Mouse (Mus musculus) limb, embryonic 13.5 days (tissue): ENCODE data around the gene Ppp1r12a. TPM values are rescaled to one million over a fixed set of nuclear protein-coding genes. Genes with fewer than 3 reads are reported as not detected.

Source experiments
- ATAC-seq: fragments of 200-750 bp; cut with Nextera tagmentation; 2 replicates; pipeline ENCODE4 v1.8.0; 2017; ENCODE audit warnings: low read depth, moderate number of reproducible peaks, moderate TSS enrichment; ENCODE audit not compliant: low FRiP score
- H3K27ac ChIP-seq: fragments of 300-500 bp; sonication (generic); 2 replicates; pipeline ENCODE4 v1.5.1; 2015; ENCODE audit warnings: inconsistent platforms, mild to moderate bottlenecking, moderate library complexity
- H3K27me3 ChIP-seq: fragments of 300-500 bp; sonication (generic); 2 replicates; pipeline ENCODE4 v1.6.1; 2015; ENCODE audit warnings: mild to moderate bottlenecking, inconsistent platforms
- H3K36me3 ChIP-seq: fragments of 300-500 bp; sonication (generic); 2 replicates; pipeline ENCODE4 v1.6.1; 2015; ENCODE audit warnings: inconsistent platforms, mild to moderate bottlenecking, moderate library complexity
- H3K4me1 ChIP-seq: fragments of 300-500 bp; sonication (generic); 2 replicates; pipeline ENCODE4 v1.6.1; 2015; ENCODE audit warnings: inconsistent platforms
- H3K4me2 ChIP-seq: fragments of 300-500 bp; sonication (generic); replicated peaks from 2 replicates; pipeline ENCODE4 v1.6.1; 2015; ENCODE audit warnings: inconsistent platforms, mild to moderate bottlenecking, moderate library complexity
- H3K4me3 ChIP-seq: fragments of 300-500 bp; sonication (generic); 2 replicates; pipeline ENCODE4 v1.5.1; 2015; ENCODE audit warnings: moderate library complexity, mild to moderate bottlenecking, inconsistent platforms
- H3K9ac ChIP-seq: fragments of 300-500 bp; sonication (generic); 2 replicates; pipeline ENCODE4 v1.6.1; 2015; ENCODE audit warnings: mild to moderate bottlenecking, inconsistent platforms
- H3K9me3 ChIP-seq: fragments of 300-500 bp; sonication (generic); 2 replicates; pipeline ENCODE4 v1.6.1; 2016; ENCODE audit warnings: inconsistent platforms
- WGBS: fragments of 180-500 bp; shearing (Covaris S2); methylation state at CpG from one replicate; pipeline ENCODE4 v1.1.7; 2015; 5-methylcytosine and 5-hydroxymethylcytosine counted together
- polyA plus RNA-seq: library from polyadenylated mRNA; unstranded; fragments of >200 nt; fragmentation: Nextera tagmentation; extraction: Ambion mirVana; gene quantifications from 2 replicates; pipeline ENCODE4 v1.2.1, GENCODE M21; 2015

Ppp1r12a gene
- polyA plus RNA-seq, 1 experiment from 2014 or later = 86.8 TPM

- H3K9me3 ChIP-seq = no peaks in the 10 kb centered on the region
- no peaks in the 10 kb centered on the region for H3K36me3 ChIP-seq
- H3K9ac ChIP-seq = no peak overlapping the region
- no peaks in the 10 kb centered on the region for H3K4me1 ChIP-seq
- WGBS = 86% methylated on average over 16 of the region's 17 CpGs
- H3K4me2 ChIP-seq = no peak overlapping the region
- no peak overlapping the region for H3K4me3 ChIP-seq
- no peak for ATAC-seq
- H3K27me3 ChIP-seq = no peaks in the 10 kb centered on the region
- no peak overlapping the region for H3K27ac ChIP-seq
Measured at GRCm38 (mm10) chr10:108298841-108299545, 137.0 kb downstream of the Ppp1r12a start.

GRCm38 (mm10) chr10:108299828-108300227 is 137.8 kb downstream of the Ppp1r12a start:
- no peak for ATAC-seq
- Histone ChIP-seq H3K4me1 (no peaks in the 10 kb centered on the region), H3K4me3 (no peak overlapping the region), H3K4me2 (no peak overlapping the region), H3K9me3 (no peaks in the 10 kb centered on the region), H3K36me3 (no peaks in the 10 kb centered on the region), H3K27ac (no peak overlapping the region), H3K27me3 (no peaks in the 10 kb centered on the region), H3K9ac (no peak overlapping the region)
- 47% methylated on average over 11 of the region's 11 CpGs for WGBS

- no peaks in the 10 kb centered on the region for H3K4me1 ChIP-seq
- H3K27ac ChIP-seq = no peak overlapping the region
- H3K4me3 ChIP-seq = no peak overlapping the region
- H3K36me3 ChIP-seq = no peaks in the 10 kb centered on the region
- peak overlapping the region; percentile 45 for H3K4me2 ChIP-seq
- no peaks in the 10 kb centered on the region for H3K27me3 ChIP-seq
- no peaks in the 10 kb centered on the region for H3K9me3 ChIP-seq
- no peak overlapping the region for H3K9ac ChIP-seq
- 12% methylated on average over 19 of the region's 19 CpGs for WGBS
- peak; percentile 74 for ATAC-seq
Measured at GRCm38 (mm10) chr10:108300843-108301242, 138.8 kb downstream of the Ppp1r12a start.

GRCm38 (mm10) chr10:108307772-108308171 is 145.8 kb downstream of the Ppp1r12a start:
- Histone ChIP-seq H3K4me1 (no peaks in the 10 kb centered on the region), H3K36me3 (no peaks in the 10 kb centered on the region), H3K4me2 (no peak overlapping the region), H3K27me3 (no peaks in the 10 kb centered on the region), H3K27ac (no peak overlapping the region), H3K9ac (no peak overlapping the region), H3K9me3 (no peaks in the 10 kb centered on the region), H3K4me3 (no peak overlapping the region)
- 67% methylated on average over 11 of the region's 11 CpGs for WGBS
- no peak for ATAC-seq

- ATAC-seq = no peak
- Histone ChIP-seq H3K4me3 (no peak overlapping the region), H3K4me1 (peaks cover 2% of the 10 kb centered on the region; the same call in 1 of the 2 replicates), H3K4me2 (no peak overlapping the region), H3K27me3 (no peaks in the 10 kb centered on the region), H3K9ac (no peak overlapping the region), H3K9me3 (no peaks in the 10 kb centered on the region), H3K36me3 (no peaks in the 10 kb centered on the region), H3K27ac (no peak overlapping the region)
- 85% methylated on average over 5 of the region's 5 CpGs for WGBS
Measured at GRCm38 (mm10) chr10:108310195-108310594, 148.2 kb downstream of the Ppp1r12a start.

- Histone ChIP-seq H3K9me3 (no peaks in the 10 kb centered on the region), H3K9ac (no peak overlapping the region), H3K27me3 (no peaks in the 10 kb centered on the region), H3K4me1 (peaks cover 2% of the 10 kb centered on the region; the same call in 1 of the 2 replicates), H3K4me3 (no peak overlapping the region), H3K27ac (no peak overlapping the region), H3K4me2 (no peak overlapping the region), H3K36me3 (no peaks in the 10 kb centered on the region)
- ATAC-seq = no peak
- WGBS = 87% methylated on average over 3 of the region's 3 CpGs
Measured at GRCm38 (mm10) chr10:108311396-108311795, 149.4 kb downstream of the Ppp1r12a start.

- Histone ChIP-seq H3K9me3 (no peaks in the 10 kb centered on the region), H3K4me3 (no peak overlapping the region), H3K4me1 (peaks cover 2% of the 10 kb centered on the region; the same call in 1 of the 2 replicates), H3K4me2 (no peak overlapping the region), H3K36me3 (no peaks in the 10 kb centered on the region), H3K9ac (no peak overlapping the region), H3K27ac (no peak overlapping the region), H3K27me3 (no peaks in the 10 kb centered on the region)
- WGBS = 29% methylated on average over 6 of the region's 6 CpGs
- ATAC-seq = no peak
Measured at GRCm38 (mm10) chr10:108313845-108314244, 151.9 kb downstream of the Ppp1r12a start.

- peaks cover 2% of the 10 kb centered on the region; the same call in 1 of the 2 replicates for H3K4me1 ChIP-seq
- no peak overlapping the region for H3K9ac ChIP-seq
- no peaks in the 10 kb centered on the region for H3K27me3 ChIP-seq
- WGBS = 79% methylated on average over 8 of the region's 8 CpGs
- no peak overlapping the region for H3K4me2 ChIP-seq
- no peak for ATAC-seq
- no peak overlapping the region for H3K4me3 ChIP-seq
- H3K27ac ChIP-seq = no peak overlapping the region
- H3K36me3 ChIP-seq = no peaks in the 10 kb centered on the region
- H3K9me3 ChIP-seq = no peaks in the 10 kb centered on the region
Measured at GRCm38 (mm10) chr10:108314396-108314795, 152.4 kb downstream of the Ppp1r12a start.

GRCm38 (mm10) chr10:108315236-108315635 is 153.2 kb downstream of the Ppp1r12a start:
- ATAC-seq = no peak
- Histone ChIP-seq H3K36me3 (no peaks in the 10 kb centered on the region), H3K4me1 (peaks cover 2% of the 10 kb centered on the region; the same call in 1 of the 2 replicates), H3K9me3 (no peaks in the 10 kb centered on the region), H3K27me3 (no peaks in the 10 kb centered on the region), H3K27ac (no peak overlapping the region), H3K9ac (no peak overlapping the region), H3K4me2 (no peak overlapping the region), H3K4me3 (no peak overlapping the region)
- WGBS = 93% methylated on average over 7 of the region's 7 CpGs

GRCm38 (mm10) chr10:108328356-108328755 is 166.4 kb downstream of the Ppp1r12a start:
- H3K36me3 ChIP-seq = no peaks in the 10 kb centered on the region
- no peak for ATAC-seq

GRCm38 (mm10) chr10:108328983-108329382 is 167.0 kb downstream of the Ppp1r12a start:
- H3K9me3 ChIP-seq = no peaks in the 10 kb centered on the region
- no peak overlapping the region for H3K27ac ChIP-seq
- no peak overlapping the region for H3K9ac ChIP-seq
- no peaks in the 10 kb centered on the region for H3K36me3 ChIP-seq
- no peak overlapping the region for H3K4me2 ChIP-seq
- no peak for ATAC-seq
- no peak overlapping the region for H3K4me3 ChIP-seq
- H3K27me3 ChIP-seq = peaks cover 22% of the 10 kb centered on the region
- 88% methylated on average over 12 of the region's 12 CpGs for WGBS
- H3K4me1 ChIP-seq = peaks cover 7% of the 10 kb centered on the region; the same call in 1 of the 2 replicates

More at GRCm38 (mm10) chr10:108328356-108328755, 166.4 kb downstream of the Ppp1r12a start:
- H3K27me3 ChIP-seq = peaks cover 19% of the 10 kb centered on the region
- H3K9ac ChIP-seq = no peak overlapping the region
- 90% methylated on average over 7 of the region's 7 CpGs for WGBS
- H3K4me3 ChIP-seq = no peak overlapping the region
- no peaks in the 10 kb centered on the region for H3K9me3 ChIP-seq
- H3K4me1 ChIP-seq = peaks cover 7% of the 10 kb centered on the region; the same call in 1 of the 2 replicates
- no peak overlapping the region for H3K27ac ChIP-seq
- no peak overlapping the region for H3K4me2 ChIP-seq

- no peaks in the 10 kb centered on the region for H3K9me3 ChIP-seq
- H3K4me1 ChIP-seq = peaks cover 7% of the 10 kb centered on the region; the same call in 1 of the 2 replicates
- H3K4me2 ChIP-seq = no peak overlapping the region
- peaks cover 24% of the 10 kb centered on the region for H3K27me3 ChIP-seq
- H3K4me3 ChIP-seq = no peak overlapping the region
- no peaks in the 10 kb centered on the region for H3K36me3 ChIP-seq
- H3K9ac ChIP-seq = no peak overlapping the region
- WGBS = 81% methylated on average over 5 of the region's 5 CpGs
- H3K27ac ChIP-seq = no peak overlapping the region
- ATAC-seq = no peak
Measured at GRCm38 (mm10) chr10:108329771-108330170, 167.8 kb downstream of the Ppp1r12a start.

- Histone ChIP-seq H3K36me3 (no peaks in the 10 kb centered on the region), H3K9ac (no peak overlapping the region), H3K4me2 (peak overlapping the region; percentile 94), H3K27ac (no peak overlapping the region), H3K9me3 (no peaks in the 10 kb centered on the region), H3K4me3 (peak overlapping the region; percentile 77), H3K4me1 (peaks cover 7% of the 10 kb centered on the region; the same call in 1 of the 2 replicates), H3K27me3 (peaks cover 24% of the 10 kb centered on the region)
- no peak for ATAC-seq
- 9% methylated on average over 10 of the region's 10 CpGs for WGBS
Measured at GRCm38 (mm10) chr10:108330964-108331363, 169.0 kb downstream of the Ppp1r12a start.
